Mouse (Mus musculus): ENCODE data around the gene Pcyt1b.

Pcyt1b gene

DNA sequence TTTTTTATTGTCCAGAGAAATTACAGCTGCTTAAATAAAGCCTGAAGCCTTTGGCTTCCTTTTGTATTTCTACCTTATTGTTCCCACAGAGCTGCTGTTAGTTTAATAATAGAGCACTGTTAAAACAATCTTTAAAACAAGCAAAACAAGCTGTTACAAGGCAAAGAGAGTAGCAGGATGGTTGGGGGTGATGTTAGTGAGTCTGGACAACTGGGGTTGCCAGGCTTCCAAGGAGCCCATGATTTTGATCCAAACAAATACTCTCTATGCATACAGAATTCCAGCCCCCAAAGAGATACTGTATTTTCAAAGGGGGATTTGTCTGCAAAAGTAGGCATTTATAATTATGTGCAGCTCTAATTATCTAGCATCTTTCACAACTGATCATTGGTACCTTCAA lies 77.7 kb downstream of the Pcyt1b start:
- DNase-seq (ENCODE audit: low spot score), result no peak

GRCm38 (mm10) chrX:93732975-93733748 lies 78.5 kb downstream of the Pcyt1b start:
- no peak for DNase-seq (ENCODE audit: low spot score)

GRCm38 (mm10) chrX:93749165-93749564 lies 94.5 kb downstream of the Pcyt1b start:
- no peak for DNase-seq (ENCODE audit: low spot score)

DNA sequence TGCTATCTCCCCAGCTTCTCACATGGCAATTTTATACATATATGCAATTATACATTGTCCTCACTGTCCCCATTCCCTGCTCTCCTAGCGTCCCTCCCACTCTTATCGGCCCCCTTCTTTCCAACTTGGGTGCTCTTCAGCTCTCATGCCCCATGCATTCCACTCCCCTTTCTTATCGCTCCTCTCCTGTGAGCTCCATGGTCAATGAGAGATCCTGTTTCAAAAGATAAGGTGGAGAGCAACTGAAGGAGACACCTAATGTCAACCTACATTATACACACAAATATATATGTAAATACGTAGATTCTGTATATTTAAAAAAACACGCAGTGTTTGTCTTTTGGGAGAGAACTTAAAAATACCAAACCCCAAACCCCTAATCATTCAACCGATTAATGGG lies 95.9 kb downstream of the Pcyt1b start:
- no peak for DNase-seq (ENCODE audit: low spot score)

DNA sequence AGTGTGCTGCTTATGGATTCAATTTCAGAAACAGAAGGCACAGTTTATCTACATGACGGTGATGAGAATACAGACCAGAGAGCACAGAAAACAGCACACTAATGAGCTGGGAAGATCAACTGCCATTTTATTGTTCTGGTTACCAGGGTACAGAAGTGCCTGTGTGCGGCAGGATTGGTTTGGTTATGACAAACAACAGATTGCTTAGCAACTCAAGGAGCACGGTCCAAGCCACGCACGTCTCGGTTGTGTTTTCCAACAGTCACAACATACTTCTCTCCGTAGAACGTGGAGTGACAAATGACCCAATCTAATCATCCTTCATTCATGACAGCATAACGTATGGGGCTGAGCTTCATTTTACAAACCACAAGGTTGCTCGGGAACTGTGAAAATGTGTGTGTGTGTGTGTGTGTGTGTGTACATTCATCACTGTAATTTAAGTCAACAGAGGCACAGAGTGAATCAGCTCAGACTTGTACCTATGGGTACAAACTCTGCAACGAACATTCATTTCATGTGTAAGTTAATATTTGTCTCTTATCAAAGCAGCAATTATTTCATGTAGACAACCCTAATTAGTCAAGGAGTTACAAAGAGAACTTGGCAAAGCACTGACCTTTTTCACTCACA lies 100.7 kb downstream of the Pcyt1b start:
- DNase-seq (ENCODE audit: low spot score), result no peak

DNA sequence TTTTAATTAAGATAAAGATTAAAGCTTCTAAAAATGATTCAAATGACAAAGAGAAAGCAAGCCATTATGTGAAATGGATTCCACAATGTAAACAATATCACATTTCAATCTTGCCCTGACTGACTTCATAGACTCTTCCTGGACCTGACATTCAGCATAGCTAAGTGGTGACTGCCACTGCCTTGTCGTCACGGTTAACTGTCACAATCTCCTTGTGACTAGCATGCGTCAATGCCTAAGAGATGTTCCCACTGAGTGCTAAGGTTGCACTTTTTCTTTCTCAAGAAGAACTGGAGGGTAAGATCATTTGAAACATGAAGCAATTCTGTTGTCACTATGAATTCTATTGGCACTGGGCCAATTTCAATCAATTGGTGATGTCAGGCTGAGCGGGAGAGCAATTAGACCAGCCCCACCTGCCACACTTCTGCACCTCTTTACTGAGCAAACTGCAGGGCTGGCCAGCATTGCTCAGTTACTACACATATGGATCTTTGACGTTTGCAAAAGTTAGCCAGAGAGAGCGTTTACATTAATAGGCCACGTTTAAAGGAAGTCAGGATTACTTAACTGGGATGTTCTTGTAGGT lies 102.3 kb downstream of the Pcyt1b start:
- DNase-seq (ENCODE audit: low spot score), result no peak

DNA sequence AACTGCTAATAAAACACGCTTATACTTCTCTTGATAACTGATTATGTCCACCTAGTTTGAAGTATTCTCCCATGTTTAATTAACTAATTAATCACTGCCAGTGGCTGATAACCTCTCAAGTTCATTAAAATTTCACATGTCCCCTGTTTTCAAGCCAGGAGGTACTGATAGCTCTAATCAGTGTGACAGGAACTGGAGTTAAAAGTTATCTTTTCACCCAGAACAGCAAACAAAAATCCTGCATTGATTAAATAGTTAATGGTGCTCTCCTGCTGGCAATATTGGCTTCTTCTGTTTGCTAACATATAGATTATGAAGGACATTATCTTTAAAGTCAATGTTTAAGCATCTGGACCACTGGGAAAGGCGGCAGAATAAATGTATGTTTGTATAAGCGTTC lies 106.1 kb downstream of the Pcyt1b start:
- DNase-seq (ENCODE audit: low spot score), result no peak

- no peak for DNase-seq (ENCODE audit: low spot score)
Measured at GRCm38 (mm10) chrX:93789562-93789961, 134.9 kb downstream of the Pcyt1b start.

- peak; percentile 46 for DNase-seq (ENCODE audit: low spot score)
Measured at GRCm38 (mm10) chrX:93793168-93793567, 138.5 kb downstream of the Pcyt1b start.

Data from spleen, adult 12 weeks (tissue).